Mouse (Mus musculus) ES-Bruce4 (cell line): Measurements from ENCODE around the gene Faim2. TPM values are rescaled to one million over a fixed set of nuclear protein-coding genes. Genes with fewer than 3 reads are reported as not detected.

Experiments used
- H3K27ac ChIP-seq: 2 replicates; pipeline ENCODE4 v1.5.1; 2012; ENCODE audit warnings: low read length, inconsistent platforms; ENCODE audit not compliant: insufficient read depth
- H3K27me3 ChIP-seq: 2 replicates; pipeline ENCODE4 v1.6.1; 2012; ENCODE audit warnings: mild to moderate bottlenecking, low read length, inconsistent platforms; ENCODE audit not compliant: control insufficient read depth, poor library complexity, insufficient read depth, severe bottlenecking
- H3K36me3 ChIP-seq: 2 replicates; pipeline ENCODE4 v1.6.1; 2012; ENCODE audit warnings: inconsistent platforms, mild to moderate bottlenecking, low read length, moderate library complexity; ENCODE audit not compliant: control insufficient read depth, poor library complexity, insufficient read depth, severe bottlenecking
- H3K4me1 ChIP-seq: one replicate; pipeline ENCODE4 v1.8.1; 2011; ENCODE audit warnings: low read length; ENCODE audit not compliant: control insufficient read depth, insufficient read depth
- H3K4me3 ChIP-seq: 2 replicates; pipeline ENCODE4 v1.5.1; 2011; ENCODE audit warnings: low read depth, mild to moderate bottlenecking, low read length
- H3K9ac ChIP-seq: 2 replicates; pipeline ENCODE4 v1.6.1; 2012; ENCODE audit warnings: low read depth, mild to moderate bottlenecking, inconsistent platforms; ENCODE audit not compliant: poor library complexity, severe bottlenecking
- H3K9me3 ChIP-seq: replicated peaks from 2 replicates; pipeline ENCODE4 v1.6.1; 2012; ENCODE audit warnings: mild to moderate bottlenecking, low read length, inconsistent platforms; ENCODE audit not compliant: control insufficient read depth, poor library complexity, insufficient read depth, severe bottlenecking
- CTCF ChIP-seq: IDR thresholded peaks from one replicate; pipeline ENCODE4 v1.8.1; 2011; ENCODE audit warnings: low read depth, low read length
- EP300 ChIP-seq: IDR thresholded peaks from 2 replicates; pipeline ENCODE4 v1.6.1; 2011; ENCODE audit warnings: low read depth, low read length; ENCODE audit not compliant: insufficient read depth
- POLR2A ChIP-seq: IDR thresholded peaks from one replicate; pipeline ENCODE4 v1.8.1; 2011; ENCODE audit warnings: low read length; ENCODE audit not compliant: insufficient read depth
- polyA plus RNA-seq: library from polyadenylated mRNA; stranded (reverse); fragments of >200 nt; gene quantifications from 2 replicates; pipeline ENCODE4 v1.2.4, GENCODE M21; 2011; ENCODE audit warnings: low read depth; ENCODE audit not compliant: missing spikeins, insufficient read depth, insufficient read length

The Faim2 gene
- polyA plus RNA-seq, 1 experiment = 0.90 TPM

DNA sequence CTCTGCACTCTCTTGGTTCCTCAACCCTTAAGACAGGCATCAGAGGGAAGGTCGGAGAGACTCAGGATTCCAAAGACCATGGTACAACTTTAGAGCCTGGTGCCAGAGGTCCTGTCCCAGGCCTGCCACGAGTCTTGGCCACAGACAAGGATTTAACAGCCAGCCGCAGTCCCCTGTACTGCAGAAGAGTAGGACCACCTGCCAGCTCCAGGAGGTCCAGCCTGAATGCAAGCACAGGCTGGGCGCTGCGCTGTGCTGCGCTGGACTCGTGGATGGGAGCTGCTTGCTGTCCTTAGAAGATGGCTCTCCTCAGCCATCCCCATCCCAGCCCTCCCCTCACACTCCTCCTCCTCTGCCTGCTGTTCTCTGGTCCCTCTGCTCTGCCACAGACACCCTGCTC is 10.2 kb downstream of the Faim2 start:
- H3K36me3 ChIP-seq = no peaks in the 10 kb centered on the region
- TF ChIP-seq EP300 = no peak
- no peak for TF ChIP-seq CTCF
- TF ChIP-seq POLR2A = no peak
- H3K9me3 ChIP-seq = no peaks in the 10 kb centered on the region
- no peak overlapping the region for H3K27ac ChIP-seq
- H3K27me3 ChIP-seq = no peaks in the 10 kb centered on the region
- no peak overlapping the region for H3K9ac ChIP-seq
- H3K4me1 ChIP-seq = no peaks in the 10 kb centered on the region
- H3K4me3 ChIP-seq = no peak overlapping the region

DNA sequence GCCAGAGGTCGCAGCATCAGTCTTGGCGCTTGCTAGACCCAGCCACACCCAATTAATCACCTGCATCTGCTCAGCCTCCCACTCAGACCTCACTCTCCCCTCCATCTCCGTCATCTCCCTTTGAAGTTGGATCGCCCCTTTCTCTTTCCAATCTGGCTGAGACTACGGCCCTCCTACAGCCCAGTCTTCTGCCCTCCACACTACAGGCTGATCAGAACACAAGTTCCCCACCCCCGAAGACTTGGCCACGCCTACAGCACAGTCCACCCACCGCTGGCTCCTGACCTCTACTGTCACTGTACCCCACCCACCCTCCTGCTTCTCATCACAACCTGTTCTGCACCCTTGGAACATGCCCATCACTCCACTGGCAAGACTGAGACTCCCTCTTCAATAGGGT is 11.2 kb downstream of the Faim2 start:
- Histone ChIP-seq H3K4me1 (no peaks in the 10 kb centered on the region), H3K36me3 (no peaks in the 10 kb centered on the region), H3K27me3 (no peaks in the 10 kb centered on the region), H3K27ac (no peak overlapping the region), H3K9ac (no peak overlapping the region), H3K9me3 (no peaks in the 10 kb centered on the region), H3K4me3 (no peak overlapping the region)
- TF ChIP-seq EP300 (no peak), CTCF (no peak), POLR2A (no peak)

DNA sequence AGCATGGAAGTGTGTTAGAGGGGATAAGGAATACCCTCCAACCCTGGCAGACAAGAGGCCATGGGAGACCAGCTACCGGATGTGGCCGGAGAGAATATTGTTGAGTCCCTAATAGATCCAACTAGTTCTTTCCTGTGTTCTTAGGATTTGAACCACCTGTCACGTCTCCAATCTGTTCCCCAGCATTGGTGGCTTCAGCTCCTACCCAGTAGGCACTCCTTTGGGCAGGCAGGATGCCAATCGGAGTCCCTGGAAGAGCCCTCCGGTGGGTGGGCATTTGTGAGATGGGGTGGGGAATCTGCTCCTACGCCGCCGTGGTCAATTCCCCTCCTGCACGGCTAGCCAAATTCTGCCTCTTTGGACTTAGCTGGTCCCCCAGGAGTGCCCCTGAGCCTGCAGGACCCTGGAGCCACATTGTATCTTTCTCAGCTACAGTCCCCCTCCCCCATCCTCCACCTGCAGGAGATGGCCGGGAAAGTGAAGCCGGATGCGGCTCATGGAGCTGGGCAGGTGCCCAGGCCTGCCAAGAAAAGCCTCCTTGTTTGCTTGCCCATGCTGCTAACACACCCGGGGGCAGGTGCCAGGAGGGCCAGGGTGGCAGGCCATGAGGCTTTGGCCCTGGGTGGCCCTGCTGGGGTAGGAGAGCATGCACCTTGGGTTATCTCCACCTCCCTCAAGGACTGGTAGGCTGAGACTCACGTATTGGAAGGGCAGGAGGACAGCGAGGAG is 16.0 kb downstream of the Faim2 start:
- Histone ChIP-seq H3K4me1 (no peaks in the 10 kb centered on the region), H3K4me3 (no peak overlapping the region), H3K9me3 (no peaks in the 10 kb centered on the region), H3K9ac (no peak overlapping the region), H3K36me3 (no peaks in the 10 kb centered on the region), H3K27me3 (no peaks in the 10 kb centered on the region), H3K27ac (no peak overlapping the region)
- TF ChIP-seq POLR2A = no peak
- no peak for TF ChIP-seq EP300
- TF ChIP-seq CTCF = no peak

DNA sequence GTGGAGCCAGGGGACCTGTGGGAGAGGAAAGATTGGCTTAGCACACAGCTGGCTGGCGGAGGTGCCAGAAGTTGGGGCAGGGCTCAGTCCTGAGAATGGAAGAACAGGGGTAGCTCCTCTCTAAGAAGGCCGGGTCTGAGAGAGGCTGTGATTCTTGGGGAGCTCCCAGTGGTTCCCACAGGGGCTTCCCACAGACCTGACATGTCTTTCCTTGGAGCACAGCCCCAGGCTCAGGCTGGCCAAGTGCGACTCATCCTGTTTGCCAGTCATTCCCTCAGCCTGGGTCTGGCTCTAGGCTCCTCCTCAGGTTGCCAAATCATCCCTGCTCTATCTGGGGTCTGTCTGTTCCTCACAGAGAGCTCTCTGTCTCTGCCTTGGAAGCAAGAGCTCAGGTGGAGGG is 17.3 kb downstream of the Faim2 start:
- H3K9me3 ChIP-seq = no peaks in the 10 kb centered on the region
- no peak overlapping the region for H3K4me3 ChIP-seq
- no peak overlapping the region for H3K9ac ChIP-seq
- H3K27ac ChIP-seq = no peak overlapping the region
- H3K27me3 ChIP-seq = no peaks in the 10 kb centered on the region
- no peaks in the 10 kb centered on the region for H3K36me3 ChIP-seq
- no peak for TF ChIP-seq POLR2A
- TF ChIP-seq EP300 = no peak
- no peak for TF ChIP-seq CTCF
- H3K4me1 ChIP-seq = no peaks in the 10 kb centered on the region

DNA sequence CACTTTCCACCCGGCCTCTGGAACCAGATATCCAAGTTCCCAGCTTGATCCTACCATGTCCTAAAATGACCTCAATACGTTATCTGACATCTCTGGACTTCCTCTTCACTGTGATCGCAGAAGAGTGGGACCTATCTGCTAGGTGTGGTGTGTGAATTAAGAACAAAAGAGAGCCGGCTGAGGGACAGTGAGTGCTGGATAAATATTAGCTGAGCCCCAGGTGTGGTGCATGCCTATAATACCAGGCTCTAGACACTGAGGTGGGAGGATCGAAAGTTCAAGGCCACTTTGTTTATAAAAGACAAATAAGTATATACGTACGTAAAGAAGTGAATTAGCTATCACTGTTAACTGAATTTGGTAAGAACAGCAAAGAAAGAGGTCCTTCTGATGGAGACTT is 18.1 kb downstream of the Faim2 start:
- no peak overlapping the region for H3K9ac ChIP-seq
- no peak for TF ChIP-seq EP300
- no peak for TF ChIP-seq CTCF
- TF ChIP-seq POLR2A = no peak

DNA sequence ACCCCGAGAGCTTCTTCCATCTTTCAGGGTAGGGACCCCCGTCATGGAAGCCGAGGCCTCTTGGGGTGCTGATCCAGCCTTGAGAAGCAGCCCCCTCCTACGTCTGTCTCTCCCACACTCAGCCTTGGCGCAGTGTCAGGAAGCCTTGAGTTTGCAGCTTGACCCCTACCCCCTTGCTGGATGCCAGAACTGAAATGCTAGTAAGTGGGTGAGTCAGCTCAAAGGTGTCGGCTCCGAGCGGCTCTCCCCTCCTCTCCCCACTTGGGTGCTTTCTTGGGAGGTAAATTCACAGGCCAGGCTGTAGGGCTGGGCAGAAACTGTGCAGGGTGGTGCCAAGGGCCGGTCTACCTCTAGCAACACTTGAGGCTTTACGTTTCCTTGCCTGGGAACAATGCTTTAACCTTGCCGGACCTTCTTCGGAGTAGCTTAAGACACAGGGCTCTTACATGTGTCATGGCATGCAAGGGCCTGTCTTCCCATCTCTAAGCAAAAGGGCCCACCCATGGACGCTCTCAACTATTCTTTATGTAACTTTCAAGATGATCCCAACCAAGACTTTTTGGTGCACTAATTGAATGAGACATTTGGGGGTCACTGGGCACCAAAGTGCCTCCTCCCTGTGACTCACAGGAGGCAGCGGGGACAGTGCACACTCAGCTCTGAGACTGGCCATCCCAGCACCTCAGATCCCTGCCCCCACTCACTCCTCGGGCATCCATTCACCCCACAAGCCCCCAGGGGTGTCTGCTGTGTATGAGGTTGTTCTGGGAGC is 22.5 kb downstream of the Faim2 start:
- no peak overlapping the region for H3K4me3 ChIP-seq
- TF ChIP-seq EP300 (no peak), CTCF (no peak), POLR2A (no peak)
- no peak overlapping the region for H3K9ac ChIP-seq
- H3K27ac ChIP-seq = no peak overlapping the region
- no peaks in the 10 kb centered on the region for H3K27me3 ChIP-seq
- no peaks in the 10 kb centered on the region for H3K9me3 ChIP-seq
- H3K36me3 ChIP-seq = no peaks in the 10 kb centered on the region
- no peaks in the 10 kb centered on the region for H3K4me1 ChIP-seq

More for the DNA sequence above, 18.1 kb downstream of the Faim2 start:
- H3K27ac ChIP-seq = no peak overlapping the region
- H3K9me3 ChIP-seq = no peaks in the 10 kb centered on the region
- no peaks in the 10 kb centered on the region for H3K36me3 ChIP-seq
- no peaks in the 10 kb centered on the region for H3K27me3 ChIP-seq
- no peaks in the 10 kb centered on the region for H3K4me1 ChIP-seq
- no peak overlapping the region for H3K4me3 ChIP-seq
